ENCODE assay signal across 8 mouse cellular contexts in genomic region chr19:45007021-45007420, GRCm38 (mm10). TPM values are rescaled to one million over a fixed set of nuclear protein-coding genes. Genes with fewer than 3 reads are reported as not detected.
DNase-seq lines count a peak whose midpoint lies in the region; ATAC-seq and TF ChIP-seq lines count a peak whose summit lies in the region.

No protein-coding gene starts in this region.

- H3K4me2 ChIP-seq in CH12.LX (ENCODE audit: insufficient read depth, low read depth, poor library complexity, severe bottlenecking), result peak overlapping the region; percentile 41
- peak overlapping the region; percentile 86 for H3K4me2 ChIP-seq in forebrain, embryonic 11.5 days (ENCODE audit: low read depth, low read length, severe bottlenecking)
- peak overlapping the region; percentile 96 for H3K4me2 ChIP-seq in liver, embryonic 14.5 days (ENCODE audit: low read depth)

- H3K4me1 ChIP-seq in heart, adult 2 months (ENCODE audit: control insufficient read depth, insufficient read depth, low read length), result peaks cover 3% of the 10 kb centered on the region
- peaks cover 15 to 37% of the 10 kb centered on the region in 2 experiments for H3K4me1 ChIP-seq in CH12.LX (ENCODE audit: control insufficient read depth in 1 of 2, insufficient read depth in 2 of 2)
- peaks cover 9% of the 10 kb centered on the region for H3K4me1 ChIP-seq in forebrain, embryonic 11.5 days (replicated peaks; ENCODE audit: control insufficient read depth, insufficient read depth, low read length)
- H3K4me1 ChIP-seq in liver, embryonic 14.5 days (replicated peaks; ENCODE audit: control insufficient read depth in 2 of 2, insufficient read depth in 2 of 2, low read length in 1 of 2), result peaks cover 5 to 14% of the 10 kb centered on the region in 2 experiments

- TF ChIP-seq RAD21 in CH12.LX (IDR thresholded peaks at IDR 0.05; ENCODE audit: low read depth, low read length), result no peak

- 20% methylated on average over 17 of the region's 17 CpGs for WGBS in heart, adult 2 months
- 51% methylated on average over 17 of the region's 17 CpGs for WGBS in forebrain, embryonic 11.5 days
- 23% methylated on average over 17 of the region's 17 CpGs for WGBS in liver, embryonic 14.5 days (ENCODE audit: insufficient replicate concordance)

- peak in 1 of 2 experiments; percentile 11 for DNase-seq in heart, adult 2 months
- no peak for DNase-seq in heart, postnatal 36 days
- no peak for DNase-seq in CH12.LX (ENCODE audit: extremely low read depth)
- no peak for DNase-seq in forebrain, embryonic 11.5 days (ENCODE audit: low spot score)
- DNase-seq in liver, embryonic 14.5 days (ENCODE audit: low read depth in 3 of 3, low spot score in 3 of 3), result no peak
- no peak for DNase-seq in thymus, postnatal 10 days (ENCODE audit: low spot score in 2 of 2)
- no peak for DNase-seq in lung, postnatal 36 days
- no peak for DNase-seq in right cerebral cortex, postnatal 10 days (ENCODE audit: low spot score in 2 of 2)

- TF ChIP-seq CTCF in heart, adult 2 months (IDR thresholded peaks at IDR 0.05), result no peak
- no peak for TF ChIP-seq CTCF in CH12.LX (conservative IDR thresholded peaks at IDR 0.05 in 1 of 2, IDR thresholded peaks at IDR 0.05 in 1 of 2; ENCODE audit: low read depth in 2 of 2, low read length in 2 of 2)
- TF ChIP-seq CTCF in liver, embryonic 14.5 days (IDR thresholded peaks at IDR 0.05; ENCODE audit: low read depth), result no peak

- peak overlapping the region; percentile 76 for H3K27ac ChIP-seq in heart, adult 2 months
- no peak overlapping the region for H3K27ac ChIP-seq in CH12.LX (ENCODE audit: insufficient read depth, low read depth)
- H3K27ac ChIP-seq in forebrain, embryonic 11.5 days (ENCODE audit: low read depth, low read length), result no peak overlapping the region
- peak overlapping the region; percentile 29; the same call in 1 of the 2 replicates for H3K27ac ChIP-seq in liver, embryonic 14.5 days

- dilution Hi-C loops in CH12.LX (cut with MboI; ENCODE audit: extremely low pct_ligation_motif_present, extremely low pct_unique_long_range_greater_than_20kb, low sequenced_read_pairs), result no loop called here

- peaks cover 4% of the 10 kb centered on the region; the same call in 1 of the 2 replicates for H3K36me3 ChIP-seq in heart, adult 2 months (ENCODE audit: control insufficient read depth, insufficient read depth, low read length)
- peaks cover 42 to 78% of the 10 kb centered on the region in 2 experiments for H3K36me3 ChIP-seq in CH12.LX (replicated peaks in 1 of 2; ENCODE audit: control insufficient read depth in 1 of 2, insufficient read depth in 1 of 2, low read length in 1 of 2)
- no peaks in the 10 kb centered on the region; the same call in 1 of the 2 replicates for H3K36me3 ChIP-seq in forebrain, embryonic 11.5 days (ENCODE audit: control insufficient read depth, insufficient read depth, low read length)
- H3K36me3 ChIP-seq in liver, embryonic 14.5 days (replicated peaks; ENCODE audit: control insufficient read depth, insufficient read depth, low read depth), result peaks cover 9% of the 10 kb centered on the region

- TF ChIP-seq POLR2A in heart, adult 2 months (IDR thresholded peaks at IDR 0.05; ENCODE audit: insufficient read depth, low read depth, low read length), result no peak
- TF ChIP-seq POLR2A in CH12.LX (IDR thresholded peaks at IDR 0.05; ENCODE audit: low read depth, low read length), result no peak

- intact Hi-C loops in heart, adult 2 months (cut with DNase I), result no loop called here
- intact Hi-C loops in heart, postnatal 36 days (cut with DNase I), result loop anchor here (5.0 kb wide), 1 partner anchor 75 kb away; the partner anchor contains the start of gene Slf2

- H3K79me2 ChIP-seq in heart, adult 2 months (replicated peaks; ENCODE audit: control insufficient read depth, insufficient read depth, low read length), result no peaks in the 10 kb centered on the region
- peaks cover 19% of the 10 kb centered on the region for H3K79me2 ChIP-seq in CH12.LX (replicated peaks; ENCODE audit: control insufficient read depth, extremely low read depth, insufficient read depth, poor library complexity, severe bottlenecking)

- TF ChIP-seq EP300 in heart, adult 2 months (IDR thresholded peaks at IDR 0.05; ENCODE audit: insufficient read depth, low read depth, low read length), result no peak
- TF ChIP-seq EP300 in CH12.LX (IDR thresholded peaks at IDR 0.05; ENCODE audit: low read length), result no peak
- no peak for TF ChIP-seq EP300 in liver, embryonic 14.5 days (IDR thresholded peaks at IDR 0.05; ENCODE audit: low read depth)

- H3K4me3 ChIP-seq in heart, adult 2 months, result peak overlapping the region; percentile 98
- H3K4me3 ChIP-seq in CH12.LX (replicated peaks in 1 of 3; ENCODE audit: low read depth in 2 of 3, low read length in 2 of 3, poor library complexity in 1 of 3), result peak overlapping the region; percentile 94 to 96 (median 95)
- H3K4me3 ChIP-seq in forebrain, embryonic 11.5 days (ENCODE audit: low read depth, low read length), result peak overlapping the region; percentile 93
- peak overlapping the region; percentile 65 to 79 for H3K4me3 ChIP-seq in liver, embryonic 14.5 days (ENCODE audit: insufficient read depth in 1 of 2, low read depth in 2 of 2, low read length in 2 of 2)

- in situ Hi-C loops in CH12.LX (cut with MboI; ENCODE audit: low pct_ligation_motif_present, low pct_unique_long_range_greater_than_20kb, low sequenced_read_pairs), result no loop called here

- peak overlapping the region; percentile 52 for H3K9ac ChIP-seq in heart, adult 2 months (ENCODE audit: low read depth, low read length)
- H3K9ac ChIP-seq in CH12.LX (ENCODE audit: insufficient read depth, low read depth), result peak overlapping the region; percentile 47
- peak overlapping the region; percentile 78 for H3K9ac ChIP-seq in forebrain, embryonic 11.5 days (ENCODE audit: low read length)
- peak overlapping the region; percentile 59 for H3K9ac ChIP-seq in liver, embryonic 14.5 days (replicated peaks)

- ATAC-seq in forebrain, embryonic 11.5 days (replicated peaks; ENCODE audit: low FRiP score), result no peak
- ATAC-seq in liver, embryonic 14.5 days (ENCODE audit: insufficient read depth), result no peak

- no peaks in the 10 kb centered on the region for H3K27me3 ChIP-seq in heart, adult 2 months (ENCODE audit: control insufficient read depth, insufficient read depth, low read length)
- no peaks in the 10 kb centered on the region for H3K27me3 ChIP-seq in CH12.LX (replicated peaks)
- H3K27me3 ChIP-seq in forebrain, embryonic 11.5 days (ENCODE audit: control insufficient read depth, insufficient read depth, low read length), result no peaks in the 10 kb centered on the region
- H3K27me3 ChIP-seq in liver, embryonic 14.5 days (ENCODE audit: control insufficient read depth, insufficient read depth, low read length), result no peaks in the 10 kb centered on the region

- H3K9me3 ChIP-seq in CH12.LX (replicated peaks; ENCODE audit: low read length), result no peaks in the 10 kb centered on the region
- no peaks in the 10 kb centered on the region for H3K9me3 ChIP-seq in forebrain, embryonic 11.5 days (ENCODE audit: control insufficient read depth, low read length)
- H3K9me3 ChIP-seq in liver, embryonic 14.5 days (ENCODE audit: control insufficient read depth, low read length), result no peaks in the 10 kb centered on the region

RNA-seq across cellular contexts. Expression of gene Mrpl43, which starts 0.8 kb away (rescaled TPM):
- total RNA-seq in heart, adult 2 months (2021), result 10 to 100 TPM; 45.6 to 53.6 TPM
- polyA plus RNA-seq in heart, adult 2 months (2012; rRNA removed), result 55.8 and 64.7 TPM in 2 replicates
- total RNA-seq in heart, postnatal 36 days (2021), result 10 to 100 TPM; 48.6 to 52.3 TPM
- total RNA-seq in CH12.LX (2012; rRNA removed) (72.7 and 76.6 TPM in 2 replicates), CH12.LX (2014; rRNA removed) (63.5 and 72.7 TPM in 2 replicates)
- polyA plus RNA-seq in CH12.LX (2012; ENCODE audit: insufficient read length, low read depth), result 75.1 and 77.9 TPM in 2 replicates
- 71.4 and 78.1 TPM in 2 replicates for polyA plus RNA-seq in forebrain, embryonic 11.5 days (2014; fragmentation: Nextera tagmentation; extraction: Ambion mirVana)
- polyA plus RNA-seq in liver, embryonic 14.5 days (2012; rRNA removed), result 28.9 and 30.5 TPM in 2 replicates
- 19.6 and 20.5 TPM in 2 replicates for polyA plus RNA-seq in liver, embryonic 14.5 days (2014; fragmentation: Nextera tagmentation; extraction: Ambion mirVana)

RNA-seq across cellular contexts. Expression of gene Twnk, which starts 1.6 kb away (rescaled TPM):
- total RNA-seq in heart, adult 2 months (2021), result 10 to 100 TPM; 29.3 to 32.1 TPM
- polyA plus RNA-seq in heart, adult 2 months (2012; rRNA removed), result 11.9 and 21.9 TPM in 2 replicates
- 10 to 100 TPM; 29.8 to 30.2 TPM for total RNA-seq in heart, postnatal 36 days (2021)
- total RNA-seq in CH12.LX (2012; rRNA removed) (18.9 and 21.9 TPM in 2 replicates), CH12.LX (2014; rRNA removed) (12.4 and 14.0 TPM in 2 replicates)
- 30.1 and 32.4 TPM in 2 replicates for polyA plus RNA-seq in CH12.LX (2012; ENCODE audit: insufficient read length, low read depth)
- polyA plus RNA-seq in forebrain, embryonic 11.5 days (2014; fragmentation: Nextera tagmentation; extraction: Ambion mirVana), result 18.4 and 19.9 TPM in 2 replicates
- 6.0 and 8.0 TPM in 2 replicates for polyA plus RNA-seq in liver, embryonic 14.5 days (2012; rRNA removed)
- 4.3 TPM in 2 replicates for polyA plus RNA-seq in liver, embryonic 14.5 days (2014; fragmentation: Nextera tagmentation; extraction: Ambion mirVana)

RNA-seq across cellular contexts. Expression of gene Lzts2, which starts 7.2 kb away (rescaled TPM):
- 10 to 100 TPM; 59.1 to 68.1 TPM for total RNA-seq in heart, adult 2 months (2021)
- 48.8 and 61.6 TPM in 2 replicates for polyA plus RNA-seq in heart, adult 2 months (2012; rRNA removed)
- 10 to 100 TPM; 61.0 to 69.7 TPM for total RNA-seq in heart, postnatal 36 days (2021)
- total RNA-seq in CH12.LX (2012; rRNA removed) (17.5 and 22.1 TPM in 2 replicates), CH12.LX (2014; rRNA removed) (0.68 and 0.73 TPM in 2 replicates)
- polyA plus RNA-seq in CH12.LX (2012; ENCODE audit: insufficient read length, low read depth), result 2.2 and 3.1 TPM in 2 replicates
- 52.7 and 56.9 TPM in 2 replicates for polyA plus RNA-seq in forebrain, embryonic 11.5 days (2014; fragmentation: Nextera tagmentation; extraction: Ambion mirVana)
- polyA plus RNA-seq in liver, embryonic 14.5 days (2012; rRNA removed), result 4.8 and 6.2 TPM in 2 replicates
- polyA plus RNA-seq in liver, embryonic 14.5 days (2014; fragmentation: Nextera tagmentation; extraction: Ambion mirVana), result 3.7 and 6.0 TPM in 2 replicates

RNA-seq across cellular contexts. Expression of gene Sema4g, which starts 18.1 kb away (rescaled TPM):
- under 1 TPM; 0.32 to 0.37 TPM for total RNA-seq in heart, adult 2 months (2021)
- 0.94 and 1.2 TPM in 2 replicates for polyA plus RNA-seq in heart, adult 2 months (2012; rRNA removed)
- under 1 TPM; 0.14 to 0.30 TPM for total RNA-seq in heart, postnatal 36 days (2021)
- total RNA-seq in CH12.LX (2012; rRNA removed), result 0.55 and 1.1 TPM in 2 replicates
- total RNA-seq in CH12.LX (2014; rRNA removed), result 0.38 and 0.71 TPM in 2 replicates
- polyA plus RNA-seq in CH12.LX (2012; ENCODE audit: insufficient read length, low read depth), result 8.3 and 8.4 TPM in 2 replicates
- polyA plus RNA-seq in forebrain, embryonic 11.5 days (2014; fragmentation: Nextera tagmentation; extraction: Ambion mirVana), result 7.1 and 7.4 TPM in 2 replicates
- 24.9 and 32.5 TPM in 2 replicates for polyA plus RNA-seq in liver, embryonic 14.5 days (2012; rRNA removed)
- 2.6 and 3.3 TPM in 2 replicates for polyA plus RNA-seq in liver, embryonic 14.5 days (2014; fragmentation: Nextera tagmentation; extraction: Ambion mirVana)

RNA-seq across cellular contexts. Expression of gene Pdzd7, which starts 38.5 kb away (rescaled TPM):
- total RNA-seq in heart, adult 2 months (2021), result under 1 TPM in 1 of 2 experiments, not detected in 1; 0.08 TPM
- polyA plus RNA-seq in heart, adult 2 months (2012; rRNA removed), result 0.38 and 0.43 TPM in 2 replicates
- total RNA-seq in heart, postnatal 36 days (2021), result under 1 TPM; 0.11 to 0.19 TPM
- total RNA-seq in CH12.LX (2012; rRNA removed) (0.04 and 0.17 TPM in 2 replicates), CH12.LX (2014; rRNA removed) (0.12 and 0.20 TPM in 2 replicates)
- polyA plus RNA-seq in CH12.LX (2012; ENCODE audit: insufficient read length, low read depth), result 0.15 TPM in 1 of 2 replicates, not detected in the other
- 0.61 and 0.63 TPM in 2 replicates for polyA plus RNA-seq in forebrain, embryonic 11.5 days (2014; fragmentation: Nextera tagmentation; extraction: Ambion mirVana)
- 0.02 and 0.03 TPM in 2 replicates for polyA plus RNA-seq in liver, embryonic 14.5 days (2012; rRNA removed)
- polyA plus RNA-seq in liver, embryonic 14.5 days (2014; fragmentation: Nextera tagmentation; extraction: Ambion mirVana), result not detected in 2 replicates

Comparison
In these comparisons a context has a peak if more than half of its experiments do, and no peak if none do; other contexts are left out.
1. H3K27ac ChIP-seq: peak in heart, adult 2 months (single experiment) and liver, embryonic 14.5 days (single experiment); none in CH12.LX (single experiment) and forebrain, embryonic 11.5 days (single experiment).
2. H3K4me2 ChIP-seq: peak in every context shown above with its lines; median percentile 96 in liver, embryonic 14.5 days; 86 in forebrain, embryonic 11.5 days; 41 in CH12.LX.
3. Peak in every context shown above with its lines, with median percentiles within 50 percentile points of each other: H3K4me3 ChIP-seq and H3K9ac ChIP-seq.